Mouse (Mus musculus) heart, postnatal 4 days (tissue): ENCODE measurements at regions not wholly inside any gene's neighbourhood (a gene's known extent, or its start where the extent isn't known, plus 50 kb on each side); places are given as distances from the start of the nearest gene placed in this dataset.

Experiments
- DNase-seq: peaks from one replicate; pipeline ENCODE4 v3.0.0; 2021

DNA sequence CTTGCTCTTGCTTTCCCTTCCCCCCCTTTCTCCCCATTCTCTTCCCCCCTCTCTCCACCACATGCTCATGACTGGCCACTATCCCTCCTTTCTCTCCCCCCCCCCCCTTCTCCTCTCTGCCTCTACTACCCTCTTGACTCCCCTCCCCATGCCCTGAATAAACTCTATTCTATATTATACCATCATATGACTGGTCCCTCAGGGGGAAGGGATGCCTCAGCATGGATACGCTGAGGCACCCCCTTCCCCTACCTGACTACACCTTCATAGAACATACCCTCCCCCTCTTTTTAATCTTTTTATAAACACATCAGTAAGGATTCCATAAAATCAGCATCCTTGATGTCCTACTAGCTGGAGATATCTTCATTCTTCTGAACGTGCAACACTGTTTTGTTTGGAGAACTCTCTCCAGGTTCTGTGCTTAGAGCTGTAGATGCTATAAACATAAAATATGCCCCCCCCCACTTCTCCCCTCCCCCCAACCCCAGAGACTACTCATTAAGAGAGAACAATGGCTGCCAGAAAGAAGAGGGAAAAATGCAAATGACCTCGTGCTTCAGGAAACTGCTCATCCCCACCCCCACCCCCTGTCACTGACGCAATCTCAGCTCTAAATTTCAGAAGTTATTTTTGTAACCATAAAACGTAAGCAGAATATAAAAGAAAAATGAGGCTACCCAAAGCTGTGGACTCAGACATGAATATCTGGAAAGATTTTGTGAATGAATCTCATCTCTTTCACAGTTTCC, 102.3 kb downstream of the Pja2 start:
- DNase-seq = no peak

- DNase-seq = peak; percentile 55
Observed at GRCm38 (mm10) chr17:64214599-64214998, 117.1 kb downstream of the Pja2 start.

- DNase-seq = no peak
Observed at GRCm38 (mm10) chr17:64213251-64213650, 118.5 kb downstream of the Pja2 start.

DNA sequence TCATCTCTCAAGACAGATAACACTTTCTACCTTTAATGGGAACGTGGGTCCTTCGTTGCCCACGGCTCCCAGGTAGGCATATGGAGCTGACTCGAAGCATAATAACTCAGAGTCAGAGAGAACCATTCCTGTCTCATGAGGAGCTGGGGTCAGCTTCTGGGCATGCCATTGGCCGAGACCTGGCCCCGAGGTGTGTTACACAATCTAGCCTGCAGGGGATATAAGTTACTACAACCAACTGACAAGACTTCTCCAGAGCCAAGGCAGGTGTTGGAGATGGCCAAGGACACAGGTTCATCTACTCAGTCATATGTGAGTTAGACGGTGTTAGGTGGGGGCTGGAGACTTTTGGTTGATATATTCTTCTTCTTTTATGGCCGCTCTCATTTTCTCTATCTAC, 120.4 kb downstream of the Pja2 start:
- no peak for DNase-seq

GRCm38 (mm10) chr17:64210366-64210765, 121.3 kb downstream of the Pja2 start:
- DNase-seq = no peak

DNA sequence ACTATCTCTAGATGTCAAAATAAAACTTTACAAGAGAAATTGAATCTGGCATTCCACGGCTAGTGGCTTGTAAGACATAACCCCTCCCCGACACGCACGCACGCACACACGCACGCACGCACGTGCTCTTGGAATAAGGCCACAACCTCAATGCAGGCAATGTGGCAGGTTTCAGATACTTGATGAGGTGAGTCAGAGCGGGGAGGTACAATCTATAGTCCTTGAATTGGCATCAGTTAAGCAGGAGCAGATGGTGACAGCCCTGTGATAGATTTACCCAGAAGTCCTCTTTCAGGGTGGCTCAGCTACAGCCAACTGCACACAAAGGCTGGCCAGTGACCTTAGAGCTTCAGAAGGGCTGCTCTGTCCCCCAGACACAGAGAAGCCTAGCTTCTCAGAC, 122.1 kb downstream of the Pja2 start:
- DNase-seq = no peak

DNA sequence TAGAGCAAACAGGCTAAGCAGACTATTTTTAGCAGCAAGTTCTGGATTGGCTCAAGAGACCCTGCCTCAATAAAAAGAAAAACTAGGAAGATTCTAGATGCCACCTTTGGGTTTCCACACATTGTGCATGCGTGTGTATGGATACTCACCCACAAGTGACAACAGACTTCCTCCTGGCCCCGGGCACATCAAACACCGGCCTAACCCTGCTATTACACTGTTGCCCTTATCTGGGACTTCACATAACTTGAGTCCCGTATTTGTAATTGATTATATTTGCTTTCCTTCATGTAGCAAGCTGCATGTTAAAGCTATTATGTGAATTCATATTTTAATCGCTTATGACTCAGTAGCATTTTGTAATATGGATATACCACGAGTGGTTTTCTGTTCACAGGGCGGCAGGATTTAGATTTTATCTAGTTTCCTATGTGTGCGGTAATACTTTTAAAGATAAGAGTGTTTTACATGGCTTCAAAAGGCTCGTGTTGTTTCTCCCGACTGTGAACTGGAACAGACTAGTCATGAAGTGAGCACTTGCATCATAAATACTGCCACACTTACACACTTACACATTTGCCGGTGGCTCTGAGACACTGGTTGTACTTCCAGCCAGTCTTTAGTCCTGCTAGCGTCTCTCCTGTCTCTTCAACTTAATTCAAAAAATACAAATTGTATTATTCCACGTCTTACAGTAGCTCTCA, 123.4 kb downstream of the Pja2 start:
- no peak for DNase-seq

DNA sequence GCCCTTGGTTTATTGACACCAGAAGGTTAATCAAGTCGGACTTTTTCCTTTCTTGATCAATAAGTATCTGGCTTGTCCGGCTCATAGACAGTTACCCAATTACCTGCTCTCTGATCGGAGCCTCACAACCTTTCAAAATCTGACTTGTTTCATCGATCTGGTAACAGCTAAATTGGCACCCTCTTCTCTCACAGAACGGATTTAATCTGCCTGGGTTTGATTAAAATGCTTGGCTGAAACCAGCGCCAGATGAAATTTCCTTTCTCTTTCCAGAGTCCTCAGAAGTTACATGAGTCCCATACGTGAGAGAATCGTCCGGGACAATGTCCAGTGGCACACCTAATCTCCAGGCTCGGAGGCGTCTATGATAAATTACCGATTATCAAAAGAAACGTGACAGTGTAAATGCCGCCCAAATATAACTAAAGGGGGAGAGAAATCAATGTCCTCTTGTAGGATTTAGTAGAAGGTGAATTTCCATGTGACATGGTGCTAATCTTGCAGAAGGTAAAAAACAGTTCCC, 125.5 kb downstream of the Pja2 start:
- no peak for DNase-seq

DNA sequence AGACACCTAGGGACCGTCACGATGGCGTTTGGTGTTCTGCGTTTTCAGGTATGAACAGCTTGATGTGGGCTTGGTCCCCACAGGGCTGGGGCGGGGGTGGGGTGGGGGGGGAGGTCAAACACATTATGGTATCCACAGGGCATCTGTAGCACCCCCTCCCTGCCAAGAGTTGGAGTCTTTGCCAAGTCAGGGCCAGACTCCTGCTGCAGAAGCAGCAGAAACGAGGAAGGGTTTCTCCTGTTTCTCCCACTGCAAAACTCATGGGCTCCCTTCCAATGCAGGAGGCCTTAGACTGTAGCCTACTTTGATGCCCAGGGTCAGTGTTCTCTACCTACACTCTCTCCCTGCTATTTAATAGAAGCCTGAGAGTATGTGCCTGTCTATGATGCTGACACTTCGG, 128.1 kb downstream of the Pja2 start:
- DNase-seq = no peak

DNA sequence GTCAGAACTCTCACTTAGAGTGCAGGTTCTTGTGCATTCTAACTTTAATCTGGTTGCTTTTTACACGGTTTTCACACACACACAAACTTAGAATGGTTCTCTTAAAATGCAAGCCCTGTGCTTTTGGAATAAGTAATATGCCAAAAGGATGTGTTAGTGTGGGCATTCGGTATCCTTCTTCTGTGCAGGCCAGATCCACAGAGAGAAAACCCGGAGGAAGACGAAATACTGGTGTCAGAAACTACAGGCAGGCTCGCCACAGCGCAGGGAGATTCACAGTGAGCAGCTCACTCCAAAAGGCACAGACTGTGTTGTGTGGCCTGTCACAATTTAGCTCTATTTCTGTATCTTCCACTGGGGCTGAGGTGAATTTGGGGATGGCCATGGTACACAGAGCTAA, 129.5 kb downstream of the Pja2 start:
- DNase-seq = no peak

DNA sequence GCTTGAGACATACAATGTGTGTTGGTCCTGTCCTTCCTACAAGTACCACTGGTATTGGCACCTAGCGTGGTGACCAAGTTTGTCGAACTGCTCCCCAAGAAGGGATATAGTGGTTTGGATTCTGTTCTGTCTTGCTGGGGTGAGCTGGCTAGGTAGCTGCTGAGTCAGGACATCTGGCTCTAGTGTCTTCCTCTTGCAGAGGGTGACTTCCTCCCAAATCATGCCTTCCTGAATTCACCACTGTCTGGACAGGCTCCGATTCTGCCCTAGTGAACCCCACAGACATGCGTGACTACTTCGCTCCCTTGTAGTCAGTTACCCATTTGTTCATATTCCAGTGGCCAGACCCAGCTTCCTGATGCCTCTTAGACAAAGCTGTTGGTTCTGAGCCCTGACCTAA, 130.1 kb downstream of the Pja2 start:
- no peak for DNase-seq

DNA sequence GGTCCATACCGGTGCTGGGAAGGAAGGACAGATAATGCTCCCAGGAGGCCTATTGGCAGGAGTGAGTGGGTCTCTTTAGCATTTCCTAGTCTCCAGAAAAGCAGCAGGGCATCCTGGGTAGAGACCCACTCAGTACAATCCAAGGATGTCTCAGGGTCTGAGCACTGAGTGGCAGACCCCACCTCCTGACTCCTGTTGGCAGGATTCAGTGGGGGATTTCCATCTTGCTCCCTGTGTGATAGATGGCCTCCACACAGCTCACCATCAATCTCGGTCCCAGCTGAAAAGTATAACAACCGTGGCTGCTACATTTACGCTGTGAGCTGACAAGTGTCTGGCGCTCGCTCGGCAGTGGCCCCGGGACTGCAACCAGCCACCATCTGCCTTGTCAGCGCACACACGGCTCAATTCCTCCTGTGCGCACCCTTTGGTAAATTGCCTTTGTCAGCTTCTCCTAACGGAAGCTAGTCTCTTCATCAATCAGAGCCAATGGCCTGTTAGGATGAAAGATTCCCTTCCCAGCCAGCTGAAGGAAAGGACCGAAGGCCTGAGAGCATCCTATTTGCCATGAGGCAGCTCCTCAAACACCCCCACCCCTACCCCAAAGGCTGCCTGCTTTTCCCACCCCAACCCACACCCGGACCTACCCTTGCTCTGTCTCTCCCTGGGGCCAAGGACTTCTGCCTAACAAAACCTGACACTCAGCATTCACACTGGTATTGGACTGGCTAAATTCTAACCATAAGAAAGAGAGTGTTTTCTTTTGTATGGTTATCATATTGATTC, 131.4 kb downstream of the Pja2 start:
- no peak for DNase-seq

DNA sequence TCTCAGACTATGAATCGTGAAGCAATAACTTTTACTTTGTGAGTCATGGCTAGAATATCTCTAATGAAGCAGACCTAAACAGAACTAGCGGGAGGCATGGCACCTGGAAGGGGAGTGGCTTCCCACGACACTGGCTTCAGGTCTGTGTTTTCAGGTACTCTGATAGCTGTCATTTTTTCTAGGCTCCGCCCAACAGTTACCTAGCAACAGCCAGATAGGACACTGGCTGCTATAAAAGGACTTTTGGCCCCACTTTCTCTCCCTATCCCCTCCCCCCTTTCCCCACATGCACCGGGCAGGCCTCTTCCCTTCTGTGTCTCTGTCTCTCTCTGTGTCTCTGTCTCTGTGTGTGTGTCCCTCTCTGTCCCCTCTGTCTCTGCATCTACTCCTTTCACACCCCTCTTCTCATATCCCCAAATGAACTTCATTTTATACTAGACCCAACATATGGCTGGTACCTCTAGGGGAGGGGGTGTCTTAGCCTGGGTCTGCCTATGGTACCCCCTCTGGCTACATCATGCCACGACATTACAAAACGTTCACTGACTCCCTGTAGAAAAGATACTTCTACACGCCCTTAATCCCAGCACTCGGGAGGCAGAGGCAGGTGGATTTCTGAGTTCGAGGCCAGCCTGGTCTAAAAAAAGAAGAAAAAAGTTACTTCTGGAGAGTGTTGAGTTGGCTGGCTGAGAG, 132.3 kb downstream of the Pja2 start:
- DNase-seq = no peak

DNA sequence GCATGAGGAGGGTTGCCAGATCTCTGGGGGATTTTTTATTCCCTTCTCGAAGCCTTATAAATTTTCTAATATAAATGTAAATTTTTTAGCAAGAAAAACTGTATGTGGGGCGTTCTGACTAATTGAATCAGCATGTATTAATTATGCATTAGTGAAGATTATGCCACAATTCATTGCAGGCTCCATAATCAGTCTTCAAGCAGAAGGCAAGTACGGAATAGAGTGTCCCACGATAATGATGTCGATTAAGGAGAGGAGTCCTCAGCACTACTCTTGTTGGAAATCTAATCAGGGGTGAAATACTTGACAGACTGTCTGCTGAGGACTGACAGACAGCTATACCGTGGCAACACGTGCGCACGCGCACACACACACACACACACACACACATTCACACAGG, 135.3 kb downstream of the Pja2 start:
- no peak for DNase-seq

GRCm38 (mm10) chr17:64193055-64193454, 138.7 kb downstream of the Pja2 start:
- DNase-seq = no peak
